ENCODE assay signal across 23 mouse cellular contexts in the genomic region with DNA sequence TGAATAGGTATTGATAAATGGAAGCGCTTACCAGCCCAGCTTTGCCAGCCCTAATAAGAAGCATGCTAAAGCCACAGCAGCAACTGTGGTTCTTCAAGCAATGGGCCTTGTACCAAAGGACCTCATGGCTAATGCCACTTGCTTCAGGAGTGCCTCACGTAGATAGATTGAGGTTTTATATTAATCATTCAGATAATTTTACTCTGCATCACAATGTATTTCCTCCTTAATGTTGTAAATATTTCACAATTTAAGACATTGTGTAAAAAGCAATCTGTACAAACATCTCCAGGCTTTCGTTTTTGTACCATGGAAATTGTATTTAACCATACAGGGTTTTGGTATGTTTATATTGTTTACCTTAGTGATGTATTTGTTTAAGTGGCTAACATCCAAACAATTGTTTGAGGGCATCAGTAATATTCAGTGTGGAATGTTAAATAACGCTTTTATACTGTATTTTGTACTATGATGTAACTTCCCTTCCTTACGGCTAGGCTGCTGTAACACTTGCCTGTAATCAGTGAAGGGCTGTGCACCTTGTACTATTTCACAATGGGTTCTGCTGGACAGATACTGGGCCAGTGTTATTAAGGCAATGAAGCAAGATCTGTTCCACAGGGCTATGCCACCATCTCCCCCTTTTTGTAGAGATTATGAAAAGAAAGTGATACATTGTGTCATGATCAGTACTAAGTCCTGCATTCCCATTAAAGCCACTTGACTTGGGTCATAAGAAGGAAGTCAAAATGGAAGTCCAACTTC. TPM values are rescaled to one million over a fixed set of nuclear protein-coding genes. Genes with fewer than 3 reads are reported as not detected.
DNase-seq lines count a peak whose midpoint lies in the region; ATAC-seq lines count a peak whose summit lies in the region.
"Had no signal": no experiment of that assay in that cellular context is flagged by ENCODE, and none has a peak within 500 bp of the region (broad histone marks: within the 10 kb centered on the region; RNA-seq: fewer than 3 reads in every experiment).

No protein-coding gene starts in this region.

- no peak overlapping the region for H3K4me2 ChIP-seq in liver, embryonic 15.5 days
- H3K4me2 ChIP-seq: heart, embryonic 11.5 days; hindbrain, embryonic 13.5 days; lung, embryonic 14.5 days; midbrain, embryonic 15.5 days; neural tube, embryonic 15.5 days had no signal

- no peak overlapping the region for H3K4me3 ChIP-seq in liver, embryonic 15.5 days (replicated peaks)
- H3K4me3 ChIP-seq: hindbrain, embryonic 13.5 days; limb, embryonic 10.5 days; midbrain, embryonic 15.5 days; neural tube, embryonic 15.5 days had no signal

- no peaks in the 10 kb centered on the region for H3K27me3 ChIP-seq in liver, embryonic 15.5 days
- H3K27me3 ChIP-seq: hindbrain, embryonic 13.5 days; midbrain, embryonic 15.5 days; neural tube, embryonic 15.5 days had no signal

- 70% methylated on average over 5 of the region's 5 CpGs for WGBS in liver, embryonic 15.5 days (ENCODE audit: insufficient replicate concordance)

- 0 out of 2 replicates have a peak, but pooled peaks cover 5% of the 10 kb centered on the region for H3K4me1 ChIP-seq in liver, embryonic 15.5 days (replicated peaks)
- H3K4me1 ChIP-seq: hindbrain, embryonic 13.5 days; limb, embryonic 10.5 days; midbrain, embryonic 15.5 days; neural tube, embryonic 15.5 days had no signal

- H3K27ac ChIP-seq in liver, embryonic 15.5 days (replicated peaks) = no peak overlapping the region
- H3K27ac ChIP-seq: hindbrain, embryonic 13.5 days; kidney, postnatal 0 days; limb, embryonic 10.5 days; midbrain, embryonic 15.5 days; neural tube, embryonic 15.5 days had no signal

- DNase-seq in lung, postnatal 25 days (ENCODE audit: low spot score) = peak; percentile 15
- DNase-seq in lung, adult 18-20 months = no peak
- DNase-seq in left cerebral cortex, adult 18-20 months (ENCODE audit: low spot score in 2 of 2) = no peak
- no peak for DNase-seq in thymus, postnatal 0 days (ENCODE audit: low spot score)
- DNase-seq in left cerebral cortex, adult 9 months (ENCODE audit: low spot score in 2 of 2) = no peak
- DNase-seq: adrenal gland, postnatal 14 days; cerebellum, postnatal 10 days; gastrocnemius, postnatal 36 days; heart, postnatal 10 days; kidney, adult 11 months; lung, embryonic 14.5 days; right cerebral cortex, postnatal 14 days; spleen, adult 18-20 months had no signal

- peaks cover 95% of the 10 kb centered on the region for H3K36me3 ChIP-seq in liver, embryonic 15.5 days (replicated peaks)

- no peak overlapping the region for H3K9ac ChIP-seq in liver, embryonic 15.5 days
- H3K9ac ChIP-seq: hindbrain, embryonic 13.5 days; lung, embryonic 14.5 days; midbrain, embryonic 15.5 days; neural tube, embryonic 15.5 days had no signal

- H3K9me3 ChIP-seq in liver, embryonic 15.5 days (replicated peaks) = no peaks in the 10 kb centered on the region
- H3K9me3 ChIP-seq: hindbrain, embryonic 13.5 days; limb, embryonic 10.5 days; midbrain, embryonic 15.5 days; neural tube, embryonic 15.5 days had no signal

- ATAC-seq in granulocyte monocyte progenitor cell, adult 5-6 weeks (replicated peaks; ENCODE audit: poor library complexity, severe bottlenecking) = peak; percentile 97
- ATAC-seq in liver, embryonic 15.5 days (ENCODE audit: insufficient read depth) = peak; percentile 79
- ATAC-seq: activated CD4-positive, CD25-positive, alpha-beta regulatory T cell, adult 4 months; forebrain, embryonic 16.5 days; midbrain, embryonic 15.5 days had no signal

RNA-seq across cellular contexts. Expression of gene Donson, which starts 10.2 kb away (rescaled TPM):
- total RNA-seq in granulocyte monocyte progenitor cell, adult 5-6 weeks (2014; fragmentation: Nextera tagmentation) = 13.1 and 23.0 TPM in 2 replicates
- 20.8 and 32.8 TPM in 2 replicates for total RNA-seq in granulocyte monocyte progenitor cell, adult 5-6 weeks (2017)
- polyA plus RNA-seq in liver, embryonic 15.5 days (2015; fragmentation: Nextera tagmentation; extraction: Ambion mirVana) = 32.8 and 34.7 TPM in 2 replicates
- total RNA-seq in left cerebral cortex, adult 18-20 months (2021) = 10 to 100 TPM; 20.1 to 20.5 TPM
- 21.8 and 23.2 TPM in 2 replicates for polyA plus RNA-seq in thymus, postnatal 0 days (2015; fragmentation: Nextera tagmentation; extraction: Ambion mirVana)

RNA-seq across cellular contexts. Expression of gene Son, which starts 31.0 kb away (rescaled TPM):
- total RNA-seq in granulocyte monocyte progenitor cell, adult 5-6 weeks (2014; fragmentation: Nextera tagmentation) = 326 and 356 TPM in 2 replicates
- total RNA-seq in granulocyte monocyte progenitor cell, adult 5-6 weeks (2017) = 242 and 285 TPM in 2 replicates
- polyA plus RNA-seq in liver, embryonic 15.5 days (2015; fragmentation: Nextera tagmentation; extraction: Ambion mirVana) = 36.7 and 39.5 TPM in 2 replicates
- 100 to 1,000 TPM; 202 to 210 TPM for total RNA-seq in left cerebral cortex, adult 18-20 months (2021)
- polyA plus RNA-seq in thymus, postnatal 0 days (2015; fragmentation: Nextera tagmentation; extraction: Ambion mirVana) = 132 and 172 TPM in 2 replicates

RNA-seq across cellular contexts. Expression of gene Gart, which starts 31.6 kb away (rescaled TPM):
- 169 and 244 TPM in 2 replicates for total RNA-seq in granulocyte monocyte progenitor cell, adult 5-6 weeks (2014; fragmentation: Nextera tagmentation)
- total RNA-seq in granulocyte monocyte progenitor cell, adult 5-6 weeks (2017) = 443 and 453 TPM in 2 replicates
- 57.4 and 65.8 TPM in 2 replicates for polyA plus RNA-seq in liver, embryonic 15.5 days (2015; fragmentation: Nextera tagmentation; extraction: Ambion mirVana)
- total RNA-seq in left cerebral cortex, adult 18-20 months (2021) = 10 to 100 TPM; 53.0 TPM
- 125 and 133 TPM in 2 replicates for polyA plus RNA-seq in thymus, postnatal 0 days (2015; fragmentation: Nextera tagmentation; extraction: Ambion mirVana)

RNA-seq across cellular contexts. Expression of gene Cryzl1, which starts 50.4 kb away (rescaled TPM):
- total RNA-seq in granulocyte monocyte progenitor cell, adult 5-6 weeks (2014; fragmentation: Nextera tagmentation) = 43.5 and 55.5 TPM in 2 replicates
- 65.5 and 85.7 TPM in 2 replicates for total RNA-seq in granulocyte monocyte progenitor cell, adult 5-6 weeks (2017)
- polyA plus RNA-seq in liver, embryonic 15.5 days (2015; fragmentation: Nextera tagmentation; extraction: Ambion mirVana) = 33.5 and 33.7 TPM in 2 replicates
- 100 to 1,000 TPM; 106 to 110 TPM for total RNA-seq in left cerebral cortex, adult 18-20 months (2021)
- 27.0 and 28.0 TPM in 2 replicates for polyA plus RNA-seq in thymus, postnatal 0 days (2015; fragmentation: Nextera tagmentation; extraction: Ambion mirVana)

RNA-seq across cellular contexts. Expression of gene Itsn1, which starts 50.8 kb away (rescaled TPM):
- total RNA-seq in granulocyte monocyte progenitor cell, adult 5-6 weeks (2014; fragmentation: Nextera tagmentation) = 9.3 and 10.7 TPM in 2 replicates
- total RNA-seq in granulocyte monocyte progenitor cell, adult 5-6 weeks (2017) = 5.0 and 7.0 TPM in 2 replicates
- polyA plus RNA-seq in liver, embryonic 15.5 days (2015; fragmentation: Nextera tagmentation; extraction: Ambion mirVana) = 46.4 and 50.4 TPM in 2 replicates
- total RNA-seq in left cerebral cortex, adult 18-20 months (2021) = 100 to 1,000 TPM; 127 to 135 TPM
- polyA plus RNA-seq in thymus, postnatal 0 days (2015; fragmentation: Nextera tagmentation; extraction: Ambion mirVana) = 2.7 and 3.0 TPM in 2 replicates
